Mouse (Mus musculus): ENCODE measurements around the gene Atp1b2. TPM values are rescaled to one million over a fixed set of nuclear protein-coding genes. Genes with fewer than 3 reads are reported as not detected.

Gene Atp1b2
- total and polyA plus RNA-seq, 3 experiments: 0.09 TPM; not detected in 2

- peaks cover 19 to 54% of the 10 kb centered on the region in 2 experiments for H3K36me3 ChIP-seq (replicated peaks in 1 of 2; ENCODE audit: control insufficient read depth in 1 of 2, insufficient read depth in 1 of 2, low read length in 1 of 2)
- peaks cover 16 to 59% of the 10 kb centered on the region in 2 experiments for H3K4me1 ChIP-seq (ENCODE audit: control insufficient read depth in 1 of 2, insufficient read depth in 2 of 2)
- DNase-seq (ENCODE audit: extremely low read depth): peak; percentile 99
- dilution Hi-C loops (cut with MboI; ENCODE audit: extremely low pct_ligation_motif_present, extremely low pct_unique_long_range_greater_than_20kb, low sequenced_read_pairs): no loop called here
- H3K9ac ChIP-seq (ENCODE audit: insufficient read depth, low read depth): peak within 1 kb of the TSS; percentile 99
- H3K79me2 ChIP-seq (replicated peaks; ENCODE audit: control insufficient read depth, extremely low read depth, insufficient read depth, poor library complexity, severe bottlenecking): peaks cover 78% of the 10 kb centered on the region
- peak within 1 kb of the TSS; percentile 89 for H3K27ac ChIP-seq (ENCODE audit: insufficient read depth, low read depth)
- H3K4me3 ChIP-seq (replicated peaks in 1 of 3; ENCODE audit: low read depth in 2 of 3, low read length in 2 of 3, poor library complexity in 1 of 3): peak within 1 kb of the TSS; percentile 81 to 99 (median 95)
- in situ Hi-C loops (cut with MboI; ENCODE audit: low pct_ligation_motif_present, low pct_unique_long_range_greater_than_20kb, low sequenced_read_pairs): no loop called here
- H3K4me2 ChIP-seq (ENCODE audit: insufficient read depth, low read depth, poor library complexity, severe bottlenecking): peak within 1 kb of the TSS; percentile 83
- no peaks in the 10 kb centered on the region for H3K27me3 ChIP-seq (replicated peaks)
- TF ChIP-seq NELFE (IDR thresholded peaks at IDR 0.05; ENCODE audit: low read depth, low read length) (peak; percentile 94), CHD1 (IDR thresholded peaks at IDR 0.05; ENCODE audit: low read depth, low read length) (peak; percentile 87), MAX (IDR thresholded peaks at IDR 0.05; ENCODE audit: low read length) (peak; percentile 100), POLR2AphosphoS2 (IDR thresholded peaks at IDR 0.05; ENCODE audit: low read depth, low read length) (peak; percentile 90), RAD21 (IDR thresholded peaks at IDR 0.05; ENCODE audit: low read depth, low read length) (no peak), ZMIZ1 (IDR thresholded peaks at IDR 0.05; ENCODE audit: low read depth, low read length) (peak; percentile 82), CHD2 (IDR thresholded peaks at IDR 0.05; ENCODE audit: low read length) (peak; percentile 94), TBP (conservative IDR thresholded peaks at IDR 0.05; ENCODE audit: low read depth, low read length) (peak; percentile 94), ZC3H11A (IDR thresholded peaks at IDR 0.05; ENCODE audit: low read depth, low read length) (no peak), ELF1 (IDR thresholded peaks at IDR 0.05; ENCODE audit: low read depth, low read length) (peak; percentile 81), POLR2A (IDR thresholded peaks at IDR 0.05; ENCODE audit: low read depth, low read length) (peak; percentile 98), GABPA (IDR thresholded peaks at IDR 0.05; ENCODE audit: insufficient replicate concordance, low read depth, low read length) (peak; percentile 40; the same call in 1 of the 2 replicates), EP300 (IDR thresholded peaks at IDR 0.05; ENCODE audit: low read length) (no peak), ETS1 (conservative IDR thresholded peaks at IDR 0.05; ENCODE audit: low read depth, low read length) (peak; percentile 46; the same call in 1 of the 2 replicates), KAT2A (IDR thresholded peaks at IDR 0.05; ENCODE audit: insufficient replicate concordance, low read length) (peak; percentile 97), NRF1 (IDR thresholded peaks at IDR 0.05; ENCODE audit: low read depth, low read length) (peak; percentile 76), SMC3 (IDR thresholded peaks at IDR 0.05; ENCODE audit: low read depth, low read length) (no peak), BHLHE40 (IDR thresholded peaks at IDR 0.05; ENCODE audit: low read depth, low read length) (peak; percentile 72), JUN (IDR thresholded peaks at IDR 0.05; ENCODE audit: insufficient read depth, low read depth, low read length) (no peak), HCFC1 (IDR thresholded peaks at IDR 0.05; ENCODE audit: low read depth, low read length) (peak; percentile 96), SIN3A (IDR thresholded peaks at IDR 0.05; ENCODE audit: low read length) (peak; percentile 99), MYC (IDR thresholded peaks at IDR 0.05; ENCODE audit: low read depth, low read length) (peak; percentile 100), MXI1 (IDR thresholded peaks at IDR 0.05; ENCODE audit: low read depth, low read length) (peak; percentile 99), E2F4 (IDR thresholded peaks at IDR 0.05; ENCODE audit: insufficient replicate concordance, low read depth, low read length) (no peak), JUND (conservative IDR thresholded peaks at IDR 0.05; ENCODE audit: low read depth, low read length) (no peak), PAX5 (IDR thresholded peaks at IDR 0.05; ENCODE audit: low read length) (no peak), IRF4 (IDR thresholded peaks at IDR 0.05; ENCODE audit: low read depth, low read length) (peak; percentile 71), CTCF (conservative IDR thresholded peaks at IDR 0.05 in 1 of 2, IDR thresholded peaks at IDR 0.05 in 1 of 2; ENCODE audit: low read depth in 2 of 2, low read length in 2 of 2) (peak in 1 of 2 experiments; percentile 26; a peak in 2 of 4 replicates), MEF2A (IDR thresholded peaks at IDR 0.05; ENCODE audit: borderline replicate concordance, low read depth, low read length) (peak; percentile 82), ZKSCAN1 (IDR thresholded peaks at IDR 0.05; ENCODE audit: borderline replicate concordance, low read depth, low read length) (no peak), USF2 (conservative IDR thresholded peaks at IDR 0.05; ENCODE audit: low read depth, low read length) (peak; percentile 79), MAZ (IDR thresholded peaks at IDR 0.05; ENCODE audit: low read depth, low read length) (no peak), MAFK (IDR thresholded peaks at IDR 0.05; ENCODE audit: insufficient replicate concordance, low read length) (peak; percentile 56; the same call in 1 of the 2 replicates), ZNF384 (IDR thresholded peaks at IDR 0.05; ENCODE audit: low read depth, low read length) (no peak), RCOR1 (conservative IDR thresholded peaks at IDR 0.05; ENCODE audit: low read depth, low read length) (peak; percentile 68), USF1 (IDR thresholded peaks at IDR 0.05; ENCODE audit: low read depth, low read length) (peak; percentile 87), TCF12 (IDR thresholded peaks at IDR 0.05; ENCODE audit: low read depth, low read length) (peak; percentile 96), UBTF (IDR thresholded peaks at IDR 0.05; ENCODE audit: low read depth, low read length) (no peak)
- no peaks in the 10 kb centered on the region for H3K9me3 ChIP-seq (replicated peaks; ENCODE audit: low read length)
Measured at GRCm38 (mm10) chr11:69580091-69580514, 25.6 kb downstream of the Atp1b2 start, which contains the start of the genes Wrap53 and Trp53. Wrap53 (minus strand) TSS chr11:69580255. Trp53 (plus strand) TSS chr11:69580359.

All from CH12.LX (cell line).